Mouse (Mus musculus) CH12.LX (cell line): Measurements from ENCODE around the gene Ror2. TPM values are rescaled to one million over a fixed set of nuclear protein-coding genes. Genes with fewer than 3 reads are reported as not detected.

Experiments
- DNase-seq: peaks from one replicate; pipeline ENCODE4 v3.0.0-alpha.2; 2013; ENCODE audit errors: extremely low read depth
- H3K27ac ChIP-seq: 2 replicates; pipeline ENCODE4 v1.5.1; 2012; ENCODE audit warnings: low read depth, mild to moderate bottlenecking, control low read depth, moderate library complexity; ENCODE audit not compliant: insufficient read depth
- H3K27me3 ChIP-seq: replicated peaks from 2 replicates; pipeline ENCODE3; 2012; ENCODE audit warnings: inconsistent platforms
- H3K36me3 ChIP-seq, 2 experiments: replicated peaks in 1 of 2; 2 replicates each; pipeline versions ENCODE3 to v1.6.1; 2012; ENCODE audit warnings: inconsistent platforms in 1 of 2, low read length in 1 of 2, mild to moderate bottlenecking in 1 of 2, mixed read lengths in 1 of 2, moderate library complexity in 1 of 2; ENCODE audit not compliant: control insufficient read depth in 1 of 2, insufficient read depth in 1 of 2
- H3K4me1 ChIP-seq, 2 experiments: 2 replicates each; pipeline ENCODE4 v1.6.1; 2012; ENCODE audit warnings: inconsistent platforms in 1 of 2, moderate library complexity in 1 of 2; ENCODE audit not compliant: insufficient read depth in 2 of 2, control insufficient read depth in 1 of 2
- H3K4me2 ChIP-seq: 2 replicates; pipeline ENCODE4 v1.6.1; 2012; ENCODE audit warnings: low read depth, mild to moderate bottlenecking, control low read depth; ENCODE audit not compliant: poor library complexity, insufficient read depth, severe bottlenecking
- H3K4me3 ChIP-seq, 3 experiments: fragments of 150-350 bp in 1 of 3; sonication (generic) in 1 of 3; replicated peaks in 1 of 3; 2 replicates each; pipeline versions ENCODE3 to v1.5.1; 2011 to 2012; ENCODE audit warnings: low read depth in 2 of 3, low read length in 2 of 3, mild to moderate bottlenecking in 2 of 3, moderate library complexity in 2 of 3, control low read depth in 1 of 3, improper control_type of control experiment in 1 of 3, inconsistent platforms in 1 of 3, mixed read lengths in 1 of 3; ENCODE audit not compliant: poor library complexity in 1 of 3
- H3K79me2 ChIP-seq: replicated peaks from 2 replicates; pipeline ENCODE4 v1.6.1; 2012; ENCODE audit warnings: mild to moderate bottlenecking, moderate library complexity; ENCODE audit not compliant: control insufficient read depth, poor library complexity, insufficient read depth, severe bottlenecking; ENCODE audit errors: extremely low read depth
- H3K9ac ChIP-seq: 2 replicates; pipeline ENCODE4 v1.6.1; 2012; ENCODE audit warnings: low read depth, mild to moderate bottlenecking, control low read depth, moderate library complexity; ENCODE audit not compliant: insufficient read depth
- H3K9me3 ChIP-seq: replicated peaks from 2 replicates; pipeline ENCODE3; 2012; ENCODE audit warnings: low read length, inconsistent platforms, mixed read lengths
- CHD1 ChIP-seq: IDR thresholded peaks from 2 replicates; pipeline ENCODE4 v1.6.1; 2012; ENCODE audit warnings: low read depth, low read length, improper control_type of control experiment, inconsistent platforms
- CHD2 ChIP-seq: IDR thresholded peaks from 2 replicates; pipeline ENCODE4 v1.6.1; 2011; ENCODE audit warnings: low read length, improper control_type of control experiment
- CTCF ChIP-seq, 2 experiments: IDR thresholded peaks in 1 of 2; conservative IDR thresholded peaks in 1 of 2; 2 replicates each; pipeline ENCODE4 v1.5.1; 2011 to 2012; ENCODE audit warnings: low read depth in 2 of 2, low read length in 2 of 2, improper control_type of control experiment in 1 of 2, inconsistent platforms in 1 of 2, mild to moderate bottlenecking in 1 of 2, moderate library complexity in 1 of 2
- ETS1 ChIP-seq: conservative IDR thresholded peaks from 2 replicates; pipeline ENCODE4 v1.6.1; 2012; ENCODE audit warnings: low read depth, mild to moderate bottlenecking, inconsistent platforms, low read length, improper control_type of control experiment, moderate library complexity
- JUND ChIP-seq: conservative IDR thresholded peaks from 2 replicates; pipeline ENCODE4 v1.6.1; 2011; ENCODE audit warnings: low read depth, low read length, improper control_type of control experiment
- MAX ChIP-seq: IDR thresholded peaks from 2 replicates; pipeline ENCODE4 v1.6.1; 2011; ENCODE audit warnings: low read length, improper control_type of control experiment
- MAZ ChIP-seq: IDR thresholded peaks from 2 replicates; pipeline ENCODE4 v1.6.1; 2012; ENCODE audit warnings: low read depth, mild to moderate bottlenecking, inconsistent platforms, low read length, improper control_type of control experiment, moderate library complexity
- MEF2A ChIP-seq: IDR thresholded peaks from 2 replicates; pipeline ENCODE4 v1.6.1; 2014; ENCODE audit warnings: low read depth, mild to moderate bottlenecking, inconsistent platforms, low read length, improper control_type of control experiment, borderline replicate concordance
- MXI1 ChIP-seq: IDR thresholded peaks from 2 replicates; pipeline ENCODE4 v1.6.1; 2011; ENCODE audit warnings: mild to moderate bottlenecking, low read depth, low read length, improper control_type of control experiment
- MYC ChIP-seq: IDR thresholded peaks from 2 replicates; pipeline ENCODE4 v1.6.1; 2011; ENCODE audit warnings: low read depth, mild to moderate bottlenecking, improper control_type of control experiment, low read length
- NRF1 ChIP-seq: IDR thresholded peaks from 2 replicates; pipeline ENCODE4 v1.6.1; 2014; ENCODE audit warnings: low read depth, mild to moderate bottlenecking, inconsistent platforms, low read length, improper control_type of control experiment, moderate library complexity
- PAX5 ChIP-seq: IDR thresholded peaks from 2 replicates; pipeline ENCODE4 v1.6.1; 2012; ENCODE audit warnings: low read length, inconsistent platforms, mixed read lengths
- POLR2A ChIP-seq: IDR thresholded peaks from 2 replicates; pipeline ENCODE4 v1.6.1; 2011; ENCODE audit warnings: low read depth, mild to moderate bottlenecking, improper control_type of control experiment, low read length
- POLR2AphosphoS2 ChIP-seq: IDR thresholded peaks from 2 replicates; pipeline ENCODE4 v1.6.1; 2011; ENCODE audit warnings: low read depth, low read length, improper control_type of control experiment
- RCOR1 ChIP-seq: conservative IDR thresholded peaks from 2 replicates; pipeline ENCODE4 v1.6.1; 2012; ENCODE audit warnings: low read depth, mild to moderate bottlenecking, inconsistent platforms, low read length, improper control_type of control experiment
- SIN3A ChIP-seq: IDR thresholded peaks from 2 replicates; pipeline ENCODE4 v1.6.1; 2012; ENCODE audit warnings: low read length, improper control_type of control experiment, inconsistent platforms
- TCF12 ChIP-seq: IDR thresholded peaks from 2 replicates; pipeline ENCODE4 v1.6.1; 2014; ENCODE audit warnings: low read depth, mild to moderate bottlenecking, inconsistent platforms, low read length, improper control_type of control experiment
- USF1 ChIP-seq: IDR thresholded peaks from 2 replicates; pipeline ENCODE4 v1.6.1; 2014; ENCODE audit warnings: low read depth, mild to moderate bottlenecking, inconsistent platforms, low read length, improper control_type of control experiment
- ZC3H11A ChIP-seq: IDR thresholded peaks from 2 replicates; pipeline ENCODE4 v1.6.1; 2012; ENCODE audit warnings: low read depth, mild to moderate bottlenecking, inconsistent platforms, low read length, improper control_type of control experiment
- ZKSCAN1 ChIP-seq: IDR thresholded peaks from 2 replicates; pipeline ENCODE4 v1.6.1; 2012; ENCODE audit warnings: low read depth, inconsistent platforms, low read length, improper control_type of control experiment, borderline replicate concordance
- ZMIZ1 ChIP-seq: IDR thresholded peaks from 2 replicates; pipeline ENCODE4 v1.6.1; 2012; ENCODE audit warnings: low read depth, mild to moderate bottlenecking, inconsistent platforms, low read length, improper control_type of control experiment
- dilution Hi-C: fragments of 300-500 bp; cut with MboI; formaldehyde crosslinking; loops from 2 replicates; pipeline ENCODE4 v1.14.3; 2020; ENCODE audit warnings: low sequenced_read_pairs; ENCODE audit not compliant: extremely low pct_unique_long_range_greater_than_20kb, extremely low pct_ligation_motif_present
- in situ Hi-C: fragments of 300-500 bp; cut with MboI; formaldehyde crosslinking; loops from 3 replicates; pipeline ENCODE4 v1.14.3; 2019; ENCODE audit warnings: low sequenced_read_pairs, low pct_ligation_motif_present, low pct_unique_long_range_greater_than_20kb, mixed read lengths
- polyA plus RNA-seq: library from polyadenylated mRNA; unstranded; fragments of >175 nt; gene quantifications from 2 replicates; pipeline ENCODE4 v1.2.1, GENCODE M21; 2012; ENCODE audit warnings: low read depth; ENCODE audit not compliant: insufficient read length
- total RNA-seq, 2 experiments: library from RNA; depleted of rRNA; stranded (reverse); fragments of 300-350 nt in 1 of 2; fragments of >200 nt in 1 of 2; gene quantifications; 2 replicates each; pipeline ENCODE4 v1.2.3; 2012 to 2014

Gene Ror2
- total and polyA plus RNA-seq, 3 experiments = 0.13 to 0.63 (median 0.16) TPM

DNA sequence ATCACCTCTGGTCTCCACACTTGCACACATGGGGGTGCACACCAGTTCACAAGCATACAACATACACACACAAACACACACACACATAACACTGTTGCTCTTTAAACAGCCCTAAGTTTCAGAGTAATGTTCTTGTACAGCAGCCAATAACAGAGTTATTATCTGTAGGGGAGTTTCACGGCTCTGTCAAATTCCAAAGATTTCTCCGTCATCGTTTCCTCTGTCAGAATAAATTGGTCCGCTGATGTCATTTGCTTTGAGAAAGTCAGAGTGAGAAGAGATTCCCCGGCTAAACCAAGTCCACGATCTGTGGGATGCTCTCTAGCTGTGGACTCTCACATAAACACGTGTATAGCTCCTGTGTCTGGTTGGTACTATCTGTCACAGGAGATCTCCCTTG, 59.5 kb downstream of the Ror2 start:
- no peak overlapping the region for H3K4me3 ChIP-seq
- in situ Hi-C loops (no loop called here), dilution Hi-C loops (no loop called here)
- TF ChIP-seq MEF2A (no peak), SIN3A (no peak), USF1 (no peak), POLR2A (no peak), MAZ (no peak), ETS1 (no peak), POLR2AphosphoS2 (no peak)
- no peak overlapping the region for H3K4me2 ChIP-seq
- no peak for DNase-seq
- peaks cover 0 to 3% of the 10 kb centered on the region in 2 experiments; a peak in 2 of 4 replicates for H3K4me1 ChIP-seq
- H3K9me3 ChIP-seq = peaks cover 9% of the 10 kb centered on the region
- H3K27me3 ChIP-seq = no peaks in the 10 kb centered on the region
- no peaks in the 10 kb centered on the region for H3K79me2 ChIP-seq
- no peak overlapping the region for H3K27ac ChIP-seq
- no peaks in the 10 kb centered on the region for H3K36me3 ChIP-seq
- no peak overlapping the region for H3K9ac ChIP-seq

DNA sequence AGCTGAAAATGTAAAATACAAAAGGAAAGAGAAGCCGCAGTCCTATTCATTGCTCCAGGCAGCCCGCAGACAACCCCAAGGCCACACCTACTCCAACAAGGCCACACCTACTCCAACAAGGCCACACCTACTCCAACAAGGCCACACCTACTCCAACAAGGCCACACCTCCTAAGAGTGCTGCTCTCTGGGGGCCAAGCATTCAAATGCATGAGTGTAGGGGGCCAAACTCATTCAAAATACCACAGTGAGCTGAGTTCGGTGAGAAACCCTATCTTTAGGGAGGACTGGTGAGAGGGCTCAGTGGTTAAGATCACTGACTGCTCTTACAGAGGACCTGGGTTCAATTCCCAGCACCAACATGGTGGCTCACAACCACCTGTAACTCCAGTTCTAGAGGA, 60.0 kb downstream of the Ror2 start:
- H3K9me3 ChIP-seq = peaks cover 9% of the 10 kb centered on the region
- H3K27ac ChIP-seq = no peak overlapping the region
- TF ChIP-seq USF1 (no peak), CHD1 (no peak), ZC3H11A (no peak), ETS1 (no peak), PAX5 (no peak), TCF12 (no peak), MYC (no peak), ZKSCAN1 (no peak), MAX (no peak), JUND (no peak), CHD2 (no peak)
- TF ChIP-seq, all 38 proteins: peak for 0
- H3K4me3 ChIP-seq = no peak overlapping the region
- no peak overlapping the region for H3K9ac ChIP-seq
- no peak for DNase-seq
- H3K79me2 ChIP-seq = no peaks in the 10 kb centered on the region
- dilution Hi-C loops (no loop called here), in situ Hi-C loops (no loop called here)
- H3K4me1 ChIP-seq = no peaks in the 10 kb centered on the region
- H3K27me3 ChIP-seq = no peaks in the 10 kb centered on the region
- no peaks in the 10 kb centered on the region for H3K36me3 ChIP-seq
- H3K4me2 ChIP-seq = no peak overlapping the region

DNA sequence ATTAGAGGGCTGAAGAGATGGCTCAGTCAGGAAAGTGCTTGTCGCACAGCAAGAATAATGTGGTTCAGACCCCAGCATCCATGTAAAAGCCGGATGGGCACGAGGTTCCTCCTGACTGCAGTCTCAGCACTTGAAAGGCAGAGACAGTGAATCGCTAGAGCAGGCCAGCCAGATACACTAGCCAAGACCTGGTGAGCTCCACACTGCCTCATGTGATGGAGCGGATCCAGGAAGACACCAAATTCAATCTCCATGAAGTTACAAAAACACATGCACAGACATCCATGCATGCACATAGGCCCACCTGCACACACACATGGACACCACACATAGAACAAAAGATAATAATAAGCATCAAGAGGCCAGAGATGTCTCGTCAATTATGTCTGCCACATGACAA, 64.7 kb downstream of the Ror2 start:
- DNase-seq = no peak
- no peak overlapping the region for H3K4me2 ChIP-seq
- peaks cover 9% of the 10 kb centered on the region for H3K9me3 ChIP-seq
- no peaks in the 10 kb centered on the region for H3K27me3 ChIP-seq
- H3K9ac ChIP-seq = no peak overlapping the region
- no peak for TF ChIP-seq MAZ
- no peak for TF ChIP-seq ZMIZ1
- no peak for TF ChIP-seq NRF1
- no peak for TF ChIP-seq POLR2AphosphoS2
- no peak for TF ChIP-seq CTCF (conservative IDR thresholded peaks at IDR 0.05 in 1 of 2, IDR thresholded peaks at IDR 0.05 in 1 of 2; ENCODE audit: low read depth in 2 of 2, low read length in 2 of 2)
- TF ChIP-seq MXI1 = no peak
- no peak for TF ChIP-seq RCOR1
- TF ChIP-seq JUND = no peak
- H3K27ac ChIP-seq = no peak overlapping the region
- in situ Hi-C loops = no loop called here
- H3K4me3 ChIP-seq = no peak overlapping the region
- no peaks in the 10 kb centered on the region for H3K4me1 ChIP-seq
- no peaks in the 10 kb centered on the region for H3K79me2 ChIP-seq
- dilution Hi-C loops = no loop called here
- H3K36me3 ChIP-seq = no peaks in the 10 kb centered on the region
